Mouse (Mus musculus): ENCODE measurements at regions not wholly inside any gene's neighbourhood (a gene's known extent, or its start where the extent isn't known, plus 50 kb on each side); places are given as distances from the start of the nearest gene placed in this dataset.
A peak's percentile ranks its signal among the peaks of the same experiment; 100 is the strongest.

GRCm38 (mm10) chr7:71412079-71412478 is 60.8 kb upstream of the Gm10295 start:
- DNase-seq (ENCODE audit: low read depth): peak; percentile 34

GRCm38 (mm10) chr7:71411293-71412011 is 60.2 kb upstream of the Gm10295 start:
- DNase-seq (ENCODE audit: low read depth): no peak

GRCm38 (mm10) chr7:71409903-71410302 is 58.6 kb upstream of the Gm10295 start:
- DNase-seq (ENCODE audit: low read depth): no peak

DNA sequence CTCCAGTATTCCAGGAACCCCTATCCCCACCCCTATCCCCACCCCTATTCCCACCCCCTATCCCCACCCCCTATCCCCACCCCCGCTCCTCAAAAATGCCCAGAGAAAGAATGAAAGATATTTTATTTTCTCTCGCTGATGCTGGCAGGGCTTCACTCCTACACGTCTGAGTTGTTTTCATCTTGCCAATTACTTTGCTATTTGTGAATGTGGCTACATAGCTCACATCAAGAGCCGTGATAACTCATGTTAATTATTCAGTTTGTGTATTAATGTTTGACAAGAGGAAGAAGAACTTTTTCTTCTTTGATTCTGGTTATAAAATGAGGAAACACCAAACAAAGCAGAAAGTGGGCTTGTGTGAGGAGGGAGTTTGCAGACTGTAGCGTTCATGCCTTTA is 57.8 kb upstream of the Gm10295 start:
- DNase-seq (ENCODE audit: low read depth): no peak

DNA sequence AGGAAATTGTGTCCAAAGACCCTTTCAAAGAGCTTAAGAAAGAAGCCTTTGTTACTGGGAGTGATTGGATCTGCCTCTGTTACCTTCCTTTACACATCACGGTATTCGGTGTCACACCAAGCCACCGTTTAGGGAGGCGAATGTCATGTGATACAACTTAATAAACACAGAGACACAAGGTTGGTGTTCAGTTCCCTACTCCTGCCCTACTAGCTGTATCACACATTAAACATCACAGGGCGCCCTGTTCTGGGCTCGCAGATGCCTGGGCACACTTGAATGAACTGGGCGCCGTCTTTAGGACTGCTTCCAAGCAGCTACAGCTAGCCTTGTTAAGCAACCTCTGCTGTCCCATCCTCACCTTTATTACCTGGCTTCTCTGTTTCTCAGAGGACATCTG is 55.0 kb upstream of the Gm10295 start:
- no peak for DNase-seq (ENCODE audit: low read depth)
